Mouse (Mus musculus): ENCODE measurements around the gene Serpinb9. TPM values are rescaled to one million over a fixed set of nuclear protein-coding genes. Genes with fewer than 3 reads are reported as not detected.

Serpinb9 gene
- total RNA-seq, 2 experiments from 2014 or later = 1.8 to 2.8 TPM

Other genes starting within 250 kb of the Serpinb9 start
- gene Mylk4, start 219.3 kb upstream of the Serpinb9 start, total RNA-seq (2021) = 1,000 to 10,000 TPM; 1,080 to 1,440 TPM
- gene Wrnip1, start 201.2 kb upstream of the Serpinb9 start, total RNA-seq (2021) = 1 to 10 TPM; 5.9 to 6.1 TPM
- not detected for gene D930007J09Rik, start 200.4 kb upstream of the Serpinb9 start, total RNA-seq (2021)
- 1 to 10 TPM; 3.2 to 5.3 TPM for gene Serpinb1a, start 152.1 kb upstream of the Serpinb9 start, total RNA-seq (2021)
- 1 to 10 TPM; 1.7 to 1.9 TPM for gene Serpinb1c, start 105.0 kb upstream of the Serpinb9 start, total RNA-seq (2021)
- gene Serpinb6b, start 38.0 kb upstream of the Serpinb9 start, total RNA-seq (2021) = 1 to 10 TPM; 2.2 to 2.9 TPM
- gene Serpinb9b, start 24.2 kb downstream of the Serpinb9 start, total RNA-seq (2021) = not detected
- gene Serpinb1b, start 75.3 kb downstream of the Serpinb9 start, total RNA-seq (2021) = not detected
- gene Serpinb9c, start 156.5 kb downstream of the Serpinb9 start, total RNA-seq (2021) = not detected
- not detected for gene Serpinb9d, start 189.7 kb downstream of the Serpinb9 start, total RNA-seq (2021)
- gene Serpinb9e, start 246.4 kb downstream of the Serpinb9 start, total RNA-seq (2021) = not detected